Mouse (Mus musculus): Measurements from ENCODE around the gene Usmg5.

- TF ChIP-seq CTCF (IDR thresholded peaks at IDR 0.05; ENCODE audit: low read depth, low read length) (no peak), POLR2A (IDR thresholded peaks at IDR 0.05; ENCODE audit: extremely low read depth, insufficient read depth, low read length) (no peak)
These were observed 45.1 kb upstream of the Usmg5 start for GRCm38 (mm10) chr19:47135568-47135967.
